8 mouse cellular contexts compared by ENCODE assay signal in the genomic region with DNA sequence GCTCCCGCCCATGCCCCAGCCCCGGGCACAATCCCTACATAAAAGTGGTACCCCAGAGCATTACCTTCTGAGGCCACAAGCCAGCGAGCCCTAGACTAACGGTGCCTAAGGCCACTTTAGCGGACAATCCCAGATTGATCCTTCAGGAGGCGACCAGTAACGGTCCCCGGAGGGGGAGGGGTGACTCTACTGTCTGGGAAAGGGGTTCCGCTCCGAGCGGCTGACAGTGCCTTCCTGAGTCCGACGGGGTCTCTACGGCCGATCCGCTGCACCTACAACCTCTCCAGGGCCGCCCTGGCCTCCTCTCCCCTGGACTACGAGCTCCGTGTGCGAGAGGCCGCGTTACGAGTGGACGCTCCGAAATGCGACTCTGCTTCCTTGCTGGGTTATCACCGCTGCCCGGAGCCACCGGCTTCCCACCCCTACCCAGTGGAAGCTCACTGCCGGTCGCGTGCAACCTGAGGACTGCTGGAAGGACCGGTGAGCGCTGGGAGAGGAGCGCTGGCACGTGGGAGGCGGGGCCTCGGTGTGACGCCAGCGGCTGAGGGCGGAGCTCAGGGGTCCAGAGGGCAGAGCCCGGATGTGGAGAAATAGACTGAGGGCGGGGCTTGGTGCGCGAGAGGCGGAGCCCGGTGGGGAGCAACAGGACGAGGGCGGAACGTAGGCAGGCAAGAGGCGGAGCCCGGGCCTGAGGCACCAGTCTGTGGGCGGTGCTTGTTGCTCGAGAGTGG. TPM values are rescaled to one million over a fixed set of nuclear protein-coding genes. Genes with fewer than 3 reads are reported as not detected.
A peak's percentile ranks its signal among the peaks of the same experiment; 100 is the strongest.
DNase-seq lines count a peak whose midpoint lies in the region; ATAC-seq and TF ChIP-seq lines count a peak whose summit lies in the region.

No protein-coding gene starts in this region.

- H3K9ac ChIP-seq in CH12.LX (ENCODE audit: insufficient read depth, low read depth) = no peak overlapping the region
- H3K9ac ChIP-seq in forebrain, embryonic 11.5 days (ENCODE audit: low read length) = peak overlapping the region; percentile 58
- H3K9ac ChIP-seq in heart, embryonic 16.5 days (ENCODE audit: low read length) = peak overlapping the region; percentile 84
- H3K9ac ChIP-seq in liver, embryonic 15.5 days = peak overlapping the region; percentile 30; the same call in 1 of the 2 replicates
- peak overlapping the region; percentile 57 for H3K9ac ChIP-seq in neural tube, embryonic 12.5 days

- DNase-seq in CH12.LX (ENCODE audit: extremely low read depth) = peak; percentile 88
- peak; percentile 92 for DNase-seq in c-Kit-positive CD71-positive TER-119-negative erythroid progenitor cells, embryonic 14.5 days (ENCODE audit: low read depth)
- peak; percentile 99 for DNase-seq in forebrain, embryonic 11.5 days (ENCODE audit: low spot score)
- peak; percentile 99 to 100 for DNase-seq in kidney, postnatal 36 days
- peak; percentile 91 for DNase-seq in telencephalon, adult 2 months (ENCODE audit: low read depth, low spot score)

- H3K4me1 ChIP-seq in CH12.LX (ENCODE audit: control insufficient read depth in 1 of 2, insufficient read depth in 2 of 2) = peaks cover 0 to 3% of the 10 kb centered on the region in 2 experiments; a peak in 2 of 4 replicates
- H3K4me1 ChIP-seq in forebrain, embryonic 11.5 days (replicated peaks; ENCODE audit: control insufficient read depth, insufficient read depth, low read length) = no peaks in the 10 kb centered on the region
- H3K4me1 ChIP-seq in heart, embryonic 16.5 days (ENCODE audit: control insufficient read depth, insufficient read depth, low read length) = no peaks in the 10 kb centered on the region
- peaks cover 14% of the 10 kb centered on the region for H3K4me1 ChIP-seq in liver, embryonic 15.5 days (replicated peaks)
- peaks cover 9% of the 10 kb centered on the region for H3K4me1 ChIP-seq in neural tube, embryonic 12.5 days

- no peaks in the 10 kb centered on the region for H3K9me3 ChIP-seq in CH12.LX (replicated peaks; ENCODE audit: low read length)
- H3K9me3 ChIP-seq in forebrain, embryonic 11.5 days (ENCODE audit: control insufficient read depth, low read length) = no peaks in the 10 kb centered on the region
- H3K9me3 ChIP-seq in heart, embryonic 16.5 days (replicated peaks; ENCODE audit: control insufficient read depth, low read length) = no peaks in the 10 kb centered on the region
- H3K9me3 ChIP-seq in liver, embryonic 15.5 days (replicated peaks) = no peaks in the 10 kb centered on the region
- H3K9me3 ChIP-seq in neural tube, embryonic 12.5 days = no peaks in the 10 kb centered on the region

- peaks cover 3% of the 10 kb centered on the region for H3K27me3 ChIP-seq in CH12.LX (replicated peaks)
- no peaks in the 10 kb centered on the region for H3K27me3 ChIP-seq in forebrain, embryonic 11.5 days (ENCODE audit: control insufficient read depth, insufficient read depth, low read length)
- no peaks in the 10 kb centered on the region for H3K27me3 ChIP-seq in heart, embryonic 16.5 days (ENCODE audit: control insufficient read depth, insufficient read depth, low read length)
- no peaks in the 10 kb centered on the region for H3K27me3 ChIP-seq in liver, embryonic 15.5 days
- no peaks in the 10 kb centered on the region for H3K27me3 ChIP-seq in neural tube, embryonic 12.5 days (replicated peaks)

- no peaks in the 10 kb centered on the region for H3K36me3 ChIP-seq in CH12.LX (replicated peaks in 1 of 2; ENCODE audit: control insufficient read depth in 1 of 2, insufficient read depth in 1 of 2, low read length in 1 of 2)
- H3K36me3 ChIP-seq in forebrain, embryonic 11.5 days (ENCODE audit: control insufficient read depth, insufficient read depth, low read length) = no peaks in the 10 kb centered on the region
- H3K36me3 ChIP-seq in heart, embryonic 16.5 days (ENCODE audit: control insufficient read depth, insufficient read depth) = no peaks in the 10 kb centered on the region
- H3K36me3 ChIP-seq in liver, embryonic 15.5 days (replicated peaks) = no peaks in the 10 kb centered on the region
- no peaks in the 10 kb centered on the region for H3K36me3 ChIP-seq in neural tube, embryonic 12.5 days

- TF ChIP-seq RAD21 in CH12.LX (IDR thresholded peaks at IDR 0.05; ENCODE audit: low read depth, low read length) = no peak

- WGBS in forebrain, embryonic 11.5 days = under 1% methylated on average over 54 of the region's 54 CpGs
- under 1% methylated on average over 54 of the region's 54 CpGs for WGBS in heart, embryonic 16.5 days
- under 1% methylated on average over 54 of the region's 54 CpGs for WGBS in liver, embryonic 15.5 days (ENCODE audit: insufficient replicate concordance)
- under 1% methylated on average over 54 of the region's 54 CpGs for WGBS in neural tube, embryonic 12.5 days

- in situ Hi-C loops in CH12.LX (cut with MboI; ENCODE audit: low pct_ligation_motif_present, low pct_unique_long_range_greater_than_20kb, low sequenced_read_pairs) = no loop called here

- no peak for TF ChIP-seq EP300 in CH12.LX (IDR thresholded peaks at IDR 0.05; ENCODE audit: low read length)

- TF ChIP-seq POLR2A in CH12.LX (IDR thresholded peaks at IDR 0.05; ENCODE audit: low read depth, low read length) = no peak

- no peak for TF ChIP-seq CTCF in CH12.LX (conservative IDR thresholded peaks at IDR 0.05 in 1 of 2, IDR thresholded peaks at IDR 0.05 in 1 of 2; ENCODE audit: low read depth in 2 of 2, low read length in 2 of 2)

- peak overlapping the region; percentile 57 for H3K4me2 ChIP-seq in CH12.LX (ENCODE audit: insufficient read depth, low read depth, poor library complexity, severe bottlenecking)
- peak overlapping the region; percentile 77 for H3K4me2 ChIP-seq in forebrain, embryonic 11.5 days (ENCODE audit: low read depth, low read length, severe bottlenecking)
- H3K4me2 ChIP-seq in heart, embryonic 16.5 days (ENCODE audit: low read depth, low read length) = peak overlapping the region; percentile 75
- H3K4me2 ChIP-seq in liver, embryonic 15.5 days = peak overlapping the region; percentile 87
- H3K4me2 ChIP-seq in neural tube, embryonic 12.5 days (replicated peaks) = peak overlapping the region; percentile 90

- peak; percentile 99 for ATAC-seq in forebrain, embryonic 11.5 days (replicated peaks; ENCODE audit: low FRiP score)
- peak; percentile 100 for ATAC-seq in heart, embryonic 16.5 days (replicated peaks; ENCODE audit: extremely low read depth, insufficient read depth, low FRiP score)
- peak; percentile 96 for ATAC-seq in liver, embryonic 15.5 days (ENCODE audit: insufficient read depth)
- ATAC-seq in neural tube, embryonic 12.5 days (ENCODE audit: low FRiP score, low read depth) = peak; percentile 99

- H3K79me2 ChIP-seq in CH12.LX (replicated peaks; ENCODE audit: control insufficient read depth, extremely low read depth, insufficient read depth, poor library complexity, severe bottlenecking) = no peaks in the 10 kb centered on the region

- H3K4me3 ChIP-seq in CH12.LX (replicated peaks in 1 of 3; ENCODE audit: low read depth in 2 of 3, low read length in 2 of 3, poor library complexity in 1 of 3) = peak overlapping the region; percentile 10 to 62 (median 53)
- peak overlapping the region; percentile 58 for H3K4me3 ChIP-seq in forebrain, embryonic 11.5 days (ENCODE audit: low read depth, low read length)
- peak overlapping the region; percentile 67 for H3K4me3 ChIP-seq in heart, embryonic 16.5 days (ENCODE audit: low read length)
- peak overlapping the region; percentile 57 for H3K4me3 ChIP-seq in liver, embryonic 15.5 days (replicated peaks)
- H3K4me3 ChIP-seq in neural tube, embryonic 12.5 days = peak overlapping the region; percentile 59

- no peak overlapping the region for H3K27ac ChIP-seq in CH12.LX (ENCODE audit: insufficient read depth, low read depth)
- no peak overlapping the region for H3K27ac ChIP-seq in forebrain, embryonic 11.5 days (ENCODE audit: low read depth, low read length)
- H3K27ac ChIP-seq in heart, embryonic 16.5 days (ENCODE audit: low read length) = peak overlapping the region; percentile 73
- no peak overlapping the region for H3K27ac ChIP-seq in liver, embryonic 15.5 days (replicated peaks)
- H3K27ac ChIP-seq in neural tube, embryonic 12.5 days = no peak overlapping the region

- dilution Hi-C loops in CH12.LX (cut with MboI; ENCODE audit: extremely low pct_ligation_motif_present, extremely low pct_unique_long_range_greater_than_20kb, low sequenced_read_pairs) = no loop called here

TF ChIP-seq in CH12.LX, 34 proteins besides CTCF, POLR2A, EP300 and RAD21:
- TF ChIP-seq ELF1 (IDR thresholded peaks at IDR 0.05; ENCODE audit: low read depth, low read length) = peak; percentile 54
- TF ChIP-seq NRF1 (IDR thresholded peaks at IDR 0.05; ENCODE audit: low read depth, low read length) = no peak
- TF ChIP-seq BHLHE40 (IDR thresholded peaks at IDR 0.05; ENCODE audit: low read depth, low read length) = peak; percentile 90
- TF ChIP-seq USF2 (conservative IDR thresholded peaks at IDR 0.05; ENCODE audit: low read depth, low read length) = no peak

RNA-seq across cellular contexts. Expression of a gene that starts 56.9 kb away (rescaled TPM):
- total RNA-seq in CH12.LX (2012; rRNA removed) = 0.92 and 0.98 TPM in 2 replicates
- 0.40 and 0.55 TPM in 2 replicates for total RNA-seq in CH12.LX (2014; rRNA removed)
- 0.33 and 0.71 TPM in 2 replicates for polyA plus RNA-seq in CH12.LX (2012; ENCODE audit: insufficient read length, low read depth)
- 34.2 and 39.6 TPM in 2 replicates for polyA plus RNA-seq in forebrain, embryonic 11.5 days (2014; fragmentation: Nextera tagmentation; extraction: Ambion mirVana)
- polyA plus RNA-seq in heart, embryonic 16.5 days (2015; fragmentation: Nextera tagmentation; extraction: Ambion mirVana) = 138 and 151 TPM in 2 replicates
- polyA plus RNA-seq in liver, embryonic 15.5 days (2015; fragmentation: Nextera tagmentation; extraction: Ambion mirVana) = 22.9 and 23.6 TPM in 2 replicates
- 57.5 and 58.4 TPM in 2 replicates for polyA plus RNA-seq in neural tube, embryonic 12.5 days (2016; fragmentation: Nextera tagmentation; extraction: Ambion mirVana)

Comparison
In these comparisons a context has a peak if more than half of its experiments do, and no peak if none do; other contexts are left out.
1. RNA of a gene that starts 56.9 kb away (polyA plus RNA-seq): 138 to 151 TPM in heart, embryonic 16.5 days, 57.5 to 58.4 TPM in neural tube, embryonic 12.5 days, 34.2 to 39.6 TPM in forebrain, embryonic 11.5 days and 22.9 to 23.6 TPM in liver, embryonic 15.5 days; 0.33 to 0.71 TPM in CH12.LX; every median in the first group is over 10 times any median in the second.
2. Peak in every context shown above with its lines, with median percentiles within 50 percentile points of each other: DNase-seq, H3K4me2 ChIP-seq, H3K4me3 ChIP-seq and ATAC-seq.